ENCODE assay signal across 9 mouse cellular contexts in the genomic region with DNA sequence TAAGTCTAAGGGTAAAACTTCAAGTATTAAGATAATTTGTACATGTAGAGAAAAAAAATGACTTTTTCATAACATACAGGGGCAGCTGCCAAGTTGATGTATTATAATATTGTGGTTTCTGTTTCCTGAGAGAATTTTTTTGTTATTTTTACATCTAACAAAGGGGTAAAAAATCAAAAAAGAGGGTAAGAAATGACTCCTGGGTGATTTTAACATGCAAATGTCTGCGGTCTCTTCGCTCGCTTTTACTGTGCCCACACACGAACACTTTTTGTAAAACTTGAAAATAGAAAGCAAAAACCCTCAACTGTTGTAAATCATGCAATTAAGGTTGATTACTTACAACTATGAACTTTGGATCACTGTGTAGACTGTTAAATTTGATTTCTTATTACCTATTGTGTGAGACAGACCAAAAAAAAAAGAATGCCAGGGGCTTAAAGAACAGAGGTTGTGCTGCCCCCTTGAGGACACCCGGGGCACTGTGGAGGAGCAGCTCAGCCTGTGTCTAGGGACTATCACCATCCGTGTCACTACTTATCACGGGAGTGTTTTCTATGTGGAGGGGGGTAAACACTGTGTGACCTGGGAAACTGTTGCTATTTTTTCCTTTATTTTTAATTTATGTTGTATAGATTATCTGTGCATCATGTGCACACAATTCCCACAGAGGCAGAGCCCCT. TPM values are rescaled to one million over a fixed set of nuclear protein-coding genes. Genes with fewer than 3 reads are reported as not detected.
DNase-seq lines count a peak whose midpoint lies in the region; ATAC-seq and TF ChIP-seq lines count a peak whose summit lies in the region.
"Had no signal": no experiment of that assay in that cellular context is flagged by ENCODE, and none has a peak within 500 bp of the region (broad histone marks: within the 10 kb centered on the region; RNA-seq: fewer than 3 reads in every experiment).

No protein-coding gene starts in this region.

- peaks cover 11% of the 10 kb centered on the region; the same call in 1 of the 2 replicates for H3K27me3 ChIP-seq in forebrain, embryonic 11.5 days (ENCODE audit: control insufficient read depth, insufficient read depth, low read length)
- peaks cover 20% of the 10 kb centered on the region for H3K27me3 ChIP-seq in intestine, embryonic 14.5 days (replicated peaks; ENCODE audit: control insufficient read depth, insufficient read depth, low read length)
- H3K27me3 ChIP-seq in limb, embryonic 14.5 days (ENCODE audit: control insufficient read depth, insufficient read depth, low read length), result peaks cover 16% of the 10 kb centered on the region

- no peak overlapping the region for H3K4me3 ChIP-seq in forebrain, embryonic 11.5 days (ENCODE audit: low read depth, low read length)
- no peak overlapping the region for H3K4me3 ChIP-seq in intestine, embryonic 14.5 days (ENCODE audit: low read depth, low read length)
- H3K4me3 ChIP-seq in limb, embryonic 14.5 days (replicated peaks; ENCODE audit: low read length), result no peak overlapping the region
- H3K4me3 ChIP-seq: heart, embryonic 15.5 days had no signal

- H3K27ac ChIP-seq in forebrain, embryonic 11.5 days (ENCODE audit: low read depth, low read length), result no peak overlapping the region
- H3K27ac ChIP-seq in intestine, embryonic 14.5 days (ENCODE audit: low read depth), result no peak overlapping the region
- no peak overlapping the region for H3K27ac ChIP-seq in limb, embryonic 14.5 days (replicated peaks; ENCODE audit: low read depth, low read length)
- H3K27ac ChIP-seq: heart, embryonic 15.5 days had no signal

- H3K9ac ChIP-seq in forebrain, embryonic 11.5 days (ENCODE audit: low read length), result no peak overlapping the region
- no peak overlapping the region for H3K9ac ChIP-seq in intestine, embryonic 14.5 days (ENCODE audit: low read length)
- H3K9ac ChIP-seq in limb, embryonic 14.5 days (ENCODE audit: low read depth, low read length, severe bottlenecking), result no peak overlapping the region
- H3K9ac ChIP-seq: heart, embryonic 15.5 days had no signal

- WGBS in forebrain, embryonic 11.5 days, result 49% methylated on average over 7 of the region's 7 CpGs
- WGBS in intestine, embryonic 14.5 days, result 53% methylated on average over 7 of the region's 7 CpGs
- 52% methylated on average over 7 of the region's 7 CpGs for WGBS in limb, embryonic 14.5 days

- peak; percentile 89 for TF ChIP-seq CTCF in brain, embryonic 14.5 days (IDR thresholded peaks at IDR 0.05; ENCODE audit: borderline replicate concordance, extremely low read depth, insufficient read depth, insufficient read length)

- peak; percentile 56 for DNase-seq in urinary bladder, postnatal 25 days (ENCODE audit: low spot score)
- no peak for DNase-seq in urinary bladder, adult 18-20 months (ENCODE audit: low spot score in 2 of 2)
- peak; percentile 81 for DNase-seq in brain, embryonic 14.5 days (ENCODE audit: low read depth)
- DNase-seq in forebrain, embryonic 11.5 days (ENCODE audit: low spot score), result peak; percentile 83
- DNase-seq in intestine, embryonic 14.5 days (ENCODE audit: low spot score), result peak; percentile 78
- peak; percentile 56 for DNase-seq in limb, embryonic 14.5 days (ENCODE audit: low spot score)
- peak; percentile 82 for DNase-seq in retina, embryonic 14.5 days (ENCODE audit: low spot score)
- peak; percentile 87 for DNase-seq in thymus, postnatal 4 days

- no peaks in the 10 kb centered on the region for H3K36me3 ChIP-seq in forebrain, embryonic 11.5 days (ENCODE audit: control insufficient read depth, insufficient read depth, low read length)
- no peaks in the 10 kb centered on the region for H3K36me3 ChIP-seq in intestine, embryonic 14.5 days (ENCODE audit: control insufficient read depth, insufficient read depth, low read length)
- H3K36me3 ChIP-seq in limb, embryonic 14.5 days (ENCODE audit: control insufficient read depth, insufficient read depth, low read length), result no peaks in the 10 kb centered on the region
- H3K36me3 ChIP-seq: heart, embryonic 15.5 days had no signal

- TF ChIP-seq POLR2A in brain, embryonic 14.5 days (IDR thresholded peaks at IDR 0.05; ENCODE audit: borderline replicate concordance, extremely low read depth, insufficient read depth, insufficient read length, poor library complexity, severe bottlenecking), result no peak
- TF ChIP-seq POLR2A in limb, embryonic 14.5 days (IDR thresholded peaks at IDR 0.05; ENCODE audit: borderline replicate concordance, extremely low read depth, insufficient read depth, insufficient read length), result no peak

- no peaks in the 10 kb centered on the region for H3K4me1 ChIP-seq in forebrain, embryonic 11.5 days (replicated peaks; ENCODE audit: control insufficient read depth, insufficient read depth, low read length)
- H3K4me1 ChIP-seq in intestine, embryonic 14.5 days (replicated peaks; ENCODE audit: control insufficient read depth, insufficient read depth, low read length), result no peaks in the 10 kb centered on the region
- H3K4me1 ChIP-seq in limb, embryonic 14.5 days (ENCODE audit: control insufficient read depth, insufficient read depth, low read length), result no peaks in the 10 kb centered on the region

- H3K4me2 ChIP-seq in forebrain, embryonic 11.5 days (ENCODE audit: low read depth, low read length, severe bottlenecking), result no peak overlapping the region
- no peak overlapping the region for H3K4me2 ChIP-seq in intestine, embryonic 14.5 days (ENCODE audit: low read length)
- H3K4me2 ChIP-seq in limb, embryonic 14.5 days (replicated peaks; ENCODE audit: low read depth, low read length, severe bottlenecking), result no peak overlapping the region
- H3K4me2 ChIP-seq: heart, embryonic 15.5 days had no signal

- H3K9me3 ChIP-seq in forebrain, embryonic 11.5 days (ENCODE audit: control insufficient read depth, low read length), result no peaks in the 10 kb centered on the region
- H3K9me3 ChIP-seq in intestine, embryonic 14.5 days (ENCODE audit: control insufficient read depth, low read length), result no peaks in the 10 kb centered on the region
- H3K9me3 ChIP-seq in limb, embryonic 14.5 days (ENCODE audit: control insufficient read depth, low read length), result no peaks in the 10 kb centered on the region
- H3K9me3 ChIP-seq: heart, embryonic 15.5 days had no signal

- ATAC-seq in forebrain, embryonic 11.5 days (replicated peaks; ENCODE audit: low FRiP score), result no peak
- 0 out of 2 replicates have a peak, but pooled peaks have one; percentile 55 for ATAC-seq in intestine, embryonic 14.5 days (replicated peaks; ENCODE audit: low FRiP score, low TSS enrichment, low read depth)
- ATAC-seq in limb, embryonic 14.5 days (ENCODE audit: low FRiP score, low read depth), result no peak

RNA-seq across cellular contexts. Expression of a gene that starts 23.5 kb away (rescaled TPM):
- polyA plus RNA-seq in brain, embryonic 14.5 days (2012; rRNA removed), result 0.72 and 1.8 TPM in 2 replicates
- 1.7 and 2.6 TPM in 2 replicates for polyA plus RNA-seq in forebrain, embryonic 11.5 days (2014; fragmentation: Nextera tagmentation; extraction: Ambion mirVana)
- 26.7 and 33.4 TPM in 2 replicates for polyA plus RNA-seq in intestine, embryonic 14.5 days (2014; fragmentation: Nextera tagmentation; extraction: Ambion mirVana)
- 1.7 and 2.5 TPM in 2 replicates for polyA plus RNA-seq in limb, embryonic 14.5 days (2012; rRNA removed)
- polyA plus RNA-seq in limb, embryonic 14.5 days (2014; fragmentation: Nextera tagmentation; extraction: Ambion mirVana), result 3.7 and 4.8 TPM in 2 replicates

RNA-seq across cellular contexts. Expression of a gene that starts 56.7 kb away (rescaled TPM):
- polyA plus RNA-seq in brain, embryonic 14.5 days (2012; rRNA removed), result 16.6 and 27.2 TPM in 2 replicates
- polyA plus RNA-seq in forebrain, embryonic 11.5 days (2014; fragmentation: Nextera tagmentation; extraction: Ambion mirVana), result 1.8 and 2.0 TPM in 2 replicates
- polyA plus RNA-seq in intestine, embryonic 14.5 days (2014; fragmentation: Nextera tagmentation; extraction: Ambion mirVana), result 0.19 and 0.26 TPM in 2 replicates
- polyA plus RNA-seq in limb, embryonic 14.5 days (2012; rRNA removed), result 2.7 and 3.8 TPM in 2 replicates
- 0.23 and 0.29 TPM in 2 replicates for polyA plus RNA-seq in limb, embryonic 14.5 days (2014; fragmentation: Nextera tagmentation; extraction: Ambion mirVana)

Comparison
In these comparisons a context has a peak if more than half of its experiments do, and no peak if none do; other contexts are left out.
1. DNase-seq: peak in urinary bladder, postnatal 25 days (single experiment), brain, embryonic 14.5 days (single experiment), forebrain, embryonic 11.5 days (single experiment), intestine, embryonic 14.5 days (single experiment), limb, embryonic 14.5 days (single experiment), retina, embryonic 14.5 days (single experiment) and thymus, postnatal 4 days (single experiment); none in urinary bladder, adult 18-20 months (0 of 2).